Mouse (Mus musculus): ENCODE measurements around the gene Dock7.

DNA sequence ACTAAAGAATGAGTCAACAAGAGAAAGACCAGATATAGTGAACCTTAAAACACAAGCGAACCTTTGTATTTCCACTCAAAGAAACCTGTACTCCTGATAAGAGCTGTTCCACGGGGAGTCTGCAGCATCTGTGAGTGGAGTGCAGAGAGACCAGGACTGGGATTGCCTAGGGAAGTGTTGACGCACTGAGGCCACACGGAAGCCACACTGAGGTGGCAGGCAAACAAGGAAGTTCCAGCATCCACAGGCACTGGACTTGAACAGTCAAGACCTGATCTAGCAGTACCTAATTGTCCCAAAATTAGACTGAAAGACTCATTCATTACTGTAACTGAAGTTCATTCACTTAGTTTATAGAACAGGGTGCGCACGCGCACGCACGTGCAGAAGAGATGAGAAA lies 4.9 kb downstream of the Dock7 start:
- TF ChIP-seq POLR2A (IDR thresholded peaks at IDR 0.05; ENCODE audit: borderline replicate concordance, low read depth, low read length) (no peak), CTCF (IDR thresholded peaks at IDR 0.05; ENCODE audit: low read depth, low read length) (no peak)

Measured in bone marrow macrophage, adult 2 months (primary cell).